Mouse (Mus musculus) cortical plate, adult 2 months (tissue): ENCODE measurements around the gene Mpc2.

ENCODE experiments used
- CTCF ChIP-seq: fragments of 200-500 bp; IDR thresholded peaks from 2 replicates; pipeline ENCODE4 v1.5.1; 2011; ENCODE audit warnings: mild to moderate bottlenecking, control low read depth, low read length; ENCODE audit not compliant: insufficient read depth; ENCODE audit errors: extremely low read depth
- POLR2A ChIP-seq: fragments of 200-500 bp; IDR thresholded peaks from 2 replicates; pipeline ENCODE4 v1.6.1; 2011; ENCODE audit warnings: mild to moderate bottlenecking, low read length, control low read depth; ENCODE audit not compliant: insufficient read depth; ENCODE audit errors: extremely low read depth

- TF ChIP-seq CTCF = no peak
- TF ChIP-seq POLR2A = no peak
Observed at GRCm38 (mm10) chr1:165489197-165489596, 28.8 kb downstream of the Mpc2 start.
